Mouse (Mus musculus) embryonic stem cell, embryonic (primary cell): ENCODE measurements around the gene Slc25a39.

ENCODE experiments used
- CTCF ChIA-PET, 4 experiments: fragments of 300-600 bp in 2 of 4; fragments of 350-600 bp in 2 of 4; sonication (Branson Sonifier 250); formaldehyde crosslinking; loops; one replicate each; lab custom pipeline; 2022; ENCODE audit warnings: inconsistent platforms in 2 of 4; lab: Charles Lee
- POLR2A ChIA-PET, 4 experiments: fragments of 300-600 bp in 2 of 4; fragments of 350-600 bp in 2 of 4; sonication (Branson Sonifier 250); formaldehyde crosslinking; loops; one replicate each; lab custom pipeline; 2022; ENCODE audit warnings: antibody characterized with exemption in 4 of 4, inconsistent platforms in 1 of 4; lab: Charles Lee

Slc25a39 gene

GRCm38 (mm10) chr11:102411704-102412103, 4.0 kb upstream of the Slc25a39 start:
- ChIA-PET POLR2A (interaction anchor here (0.6 to 35.7 kb wide), 21 partner anchors 12 to 163 kb away, joined by 3 to 1349 read pairs (median 5); partner anchors contain the start of genes Grn (in 3 of the 4), Tmub2 (in 3 of the 4), Ubtf (in 2 of the 4) and BC030867 (in 1 of the 4)), CTCF (interaction anchor here (0.6 to 2.7 kb wide), 32 partner anchors 14 to 515 kb away, joined by 3 to 14 read pairs (median 4); partner anchors contain the start of genes Grn (in 2 of the 4), Atxn7l3 (in 1 of the 4), BC030867 (in 1 of the 4) and Tmub2 (in 1 of the 4))

- POLR2A ChIA-PET = interaction anchor here in 3 of 4 experiments (0.6 to 35.7 kb wide), 22 partner anchors 10 to 162 kb away, joined by 3 to 1349 read pairs (median 8); partner anchors contain the start of genes Tmub2 (in 3 of the 3), Ubtf (in 3 of the 3), Grn (in 2 of the 3) and Rundc3a (in 2 of the 3)
Observed at GRCm38 (mm10) chr11:102411061-102411460, 3.3 kb upstream of the Slc25a39 start.

GRCm38 (mm10) chr11:102410345-102410744, 2.6 kb upstream of the Slc25a39 start:
- ChIA-PET POLR2A (interaction anchor here (0.6 to 35.7 kb wide), 36 partner anchors 9 to 299 kb away, joined by 3 to 1349 read pairs (median 7); partner anchors contain the start of genes Grn (in 3 of the 4), Rundc3a (in 3 of the 4), Tmub2 (in 3 of the 4) and Ubtf (in 3 of the 4)), CTCF (interaction anchor here (0.6 to 4.5 kb wide), 20 partner anchors 20 to 162 kb away, joined by 3 to 62 read pairs (median 4); partner anchors contain the start of genes BC030867 (in 1 of the 4), Grn (in 1 of the 4) and Tmub2 (in 1 of the 4))

More at GRCm38 (mm10) chr11:102411061-102411460, 3.3 kb upstream of the Slc25a39 start:
- CTCF ChIA-PET = interaction anchor here (0.5 to 4.5 kb wide), 35 partner anchors 14 to 515 kb away, joined by 3 to 62 read pairs (median 5); partner anchors contain the start of genes Grn (in 2 of the 4), Atxn7l3 (in 1 of the 4) and Tmub2 (in 1 of the 4)

- CTCF ChIA-PET = interaction anchor here (0.6 to 4.5 kb wide), 18 partner anchors 21 to 166 kb away, joined by 3 to 62 read pairs (median 4); partner anchors contain the start of genes BC030867 (in 1 of the 4), Grn (in 1 of the 4) and Tmub2 (in 1 of the 4)
- POLR2A ChIA-PET = interaction anchor here (0.6 to 35.7 kb wide), 46 partner anchors 8 to 299 kb away, joined by 3 to 1349 read pairs (median 9); partner anchors contain the start of genes Grn (in 3 of the 4), Rundc3a (in 3 of the 4), Ubtf (in 3 of the 4) and Tmub2 (in 2 of the 4)
Observed at GRCm38 (mm10) chr11:102409795-102410330, 2.1 kb upstream of the Slc25a39 start.

DNA sequence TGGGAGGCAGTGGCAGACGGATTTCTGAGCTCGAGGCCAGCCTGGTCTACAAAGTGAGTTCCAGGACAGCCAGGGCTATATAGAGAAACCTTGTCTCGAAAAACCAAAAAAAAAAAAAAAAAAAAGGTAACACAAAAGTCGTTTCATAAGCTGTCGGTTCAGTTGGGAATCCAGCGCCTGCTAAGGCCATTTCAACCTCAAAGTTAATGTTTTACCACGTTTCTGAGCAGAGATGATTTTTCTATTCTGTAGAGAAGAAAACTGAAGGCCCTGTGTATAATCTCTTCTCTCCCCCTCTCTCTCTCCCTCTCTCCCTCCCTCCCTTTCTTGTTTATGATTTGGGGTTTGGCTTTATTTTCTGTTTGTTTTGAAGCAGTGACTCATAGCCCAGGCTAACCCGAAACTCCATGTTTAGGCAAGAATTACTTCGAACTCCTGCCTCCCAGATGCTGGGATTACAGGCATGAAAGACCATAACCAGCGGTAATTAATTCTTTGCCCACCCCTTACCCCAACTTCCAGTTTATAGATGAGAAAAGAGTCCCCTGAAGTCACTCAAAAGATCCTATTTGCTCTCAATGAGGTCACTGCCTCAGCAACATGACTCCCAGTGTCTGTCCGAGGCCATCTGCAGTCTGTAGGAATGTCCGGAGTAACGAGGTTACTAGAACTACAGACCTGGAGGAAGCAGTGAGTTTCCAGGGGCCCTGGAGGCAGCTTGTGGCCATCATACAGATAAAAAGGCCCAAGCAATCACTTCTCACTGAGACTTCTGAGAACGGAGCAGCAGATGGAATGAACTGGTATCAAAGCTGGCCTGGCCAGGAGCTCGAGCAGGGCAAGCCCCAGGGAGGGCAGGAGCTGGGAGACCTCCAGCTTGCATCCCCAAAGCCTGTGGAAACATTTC, 1.4 kb upstream of the Slc25a39 start:
- CTCF ChIA-PET = interaction anchor here (0.6 to 4.5 kb wide), 28 partner anchors 13 to 484 kb away, joined by 3 to 62 read pairs (median 6); partner anchors contain the start of genes BC030867 (in 2 of the 4), Grn (in 1 of the 4) and Tmub2 (in 1 of the 4)
- POLR2A ChIA-PET = interaction anchor here (0.5 to 35.7 kb wide), 140 partner anchors 8 to 724 kb away, joined by 3 to 1349 read pairs (median 10); partner anchors contain the start of genes Ubtf (in 4 of the 4), Asb16 (in 3 of the 4), BC030867 (in 3 of the 4) and Fam171a2 (in 3 of the 4)

DNA sequence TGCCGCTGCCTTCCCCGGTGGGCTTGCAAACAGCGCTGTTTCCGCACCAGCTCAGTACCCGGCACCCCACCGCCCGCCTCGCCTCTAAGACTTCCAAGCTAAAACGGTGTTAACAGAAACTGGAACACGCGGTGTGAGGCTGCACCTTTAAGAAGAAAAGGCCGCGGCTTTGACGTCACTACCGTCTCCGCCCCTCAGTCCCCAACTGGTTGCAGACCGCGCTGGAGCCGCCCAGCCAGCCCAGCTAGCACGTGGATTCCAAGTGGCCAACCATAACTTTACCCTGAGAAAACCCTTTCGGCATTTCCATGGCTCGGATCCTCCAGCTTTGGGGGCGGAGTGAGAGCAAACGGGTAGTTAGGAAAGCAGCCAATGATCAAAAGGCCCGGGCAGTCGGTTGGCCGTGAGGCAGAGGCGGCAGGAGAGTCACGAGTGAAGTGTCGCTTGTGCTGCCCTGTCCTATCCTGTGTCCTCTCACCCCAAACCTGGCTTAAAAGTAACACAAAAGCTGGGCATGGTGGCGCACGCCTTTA, 664 bp upstream of the Slc25a39 start:
- CTCF ChIA-PET = interaction anchor here (0.6 to 4.5 kb wide), 28 partner anchors 14 to 160 kb away, joined by 3 to 62 read pairs (median 4); partner anchors contain the start of genes BC030867 (in 2 of the 4), Grn (in 1 of the 4), Rundc3a (in 1 of the 4) and Tmub2 (in 1 of the 4)
- POLR2A ChIA-PET = interaction anchor here (0.6 to 35.7 kb wide), 151 partner anchors 8 to 726 kb away, joined by 3 to 1349 read pairs (median 8); partner anchors contain the start of genes Rundc3a (in 4 of the 4), Ubtf (in 4 of the 4), Asb16 (in 3 of the 4) and BC030867 (in 3 of the 4)

- POLR2A ChIA-PET = interaction anchor here (0.5 to 35.7 kb wide), 153 partner anchors 7 to 753 kb away, joined by 3 to 1349 read pairs (median 8); partner anchors contain the start of genes Grn (in 4 of the 4), Rundc3a (in 4 of the 4), Ubtf (in 4 of the 4) and Atxn7l3 (in 3 of the 4)
- CTCF ChIA-PET = interaction anchor here (0.5 to 4.5 kb wide), 22 partner anchors 12 to 225 kb away, joined by 3 to 62 read pairs (median 4); partner anchors contain the start of genes BC030867 (in 1 of the 4), Fam171a2 (in 1 of the 4), Fzd2 (in 1 of the 4) and Grn (in 1 of the 4)
Observed at GRCm38 (mm10) chr11:102406900-102407833, 579 bp downstream of the Slc25a39 start.

DNA sequence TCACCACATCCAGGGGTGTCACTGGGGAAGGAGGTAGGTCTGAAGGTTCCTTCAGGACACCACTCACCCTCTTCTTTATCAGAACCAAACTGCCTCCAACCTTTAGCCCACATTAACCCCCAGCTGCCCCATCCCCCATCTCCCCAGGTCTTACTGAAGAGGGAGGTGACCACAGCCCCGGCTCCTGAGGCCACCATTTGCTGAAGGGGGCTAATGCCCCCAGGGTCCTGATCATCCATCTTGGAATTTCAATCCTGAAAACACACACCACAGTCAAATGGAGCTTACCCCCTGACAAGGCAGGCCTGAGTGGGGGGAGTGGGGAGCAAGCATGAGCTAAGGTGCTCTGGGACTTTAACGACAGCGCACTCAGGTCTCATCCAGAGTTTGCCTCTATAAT, 1.3 kb downstream of the Slc25a39 start:
- POLR2A ChIA-PET = interaction anchor here (0.7 to 35.7 kb wide), 61 partner anchors 9 to 227 kb away, joined by 3 to 1349 read pairs (median 16); partner anchors contain the start of genes Ubtf (in 4 of the 4), BC030867 (in 3 of the 4), Rundc3a (in 3 of the 4) and Tmub2 (in 3 of the 4)
- CTCF ChIA-PET = interaction anchor here in 3 of 4 experiments (0.9 to 4.5 kb wide), 7 partner anchors 12 to 198 kb away, joined by 3 to 62 read pairs (median 9); partner anchors contain the start of genes BC030867 (in 1 of the 3), Fzd2 (in 1 of the 3) and Rundc3a (in 1 of the 3)

GRCm38 (mm10) chr11:102405544-102406285, 2.0 kb downstream of the Slc25a39 start:
- ChIA-PET POLR2A (interaction anchor here (0.5 to 35.7 kb wide), 36 partner anchors 8 to 618 kb away, joined by 3 to 1349 read pairs (median 24); partner anchors contain the start of genes Rundc3a (in 3 of the 4), Ubtf (in 3 of the 4), Grn (in 2 of the 4) and Asb16 (in 1 of the 4)), CTCF (interaction anchor here in 1 of 4 experiments (0.6 to 3.1 kb wide), 3 partner anchors 12 to 234 kb away, joined by 4 to 12 read pairs (median 5); partner anchors contain the start of gene Rundc3a)

GRCm38 (mm10) chr11:102404161-102405010, 3.4 kb downstream of the Slc25a39 start:
- POLR2A ChIA-PET = interaction anchor here (0.6 to 35.7 kb wide), 20 partner anchors 8 to 156 kb away, joined by 3 to 1349 read pairs (median 5); partner anchors contain the start of genes Rundc3a (in 3 of the 4), Ubtf (in 3 of the 4), BC030867 (in 1 of the 4) and Grn (in 1 of the 4)
- CTCF ChIA-PET = interaction anchor here in 3 of 4 experiments (0.6 to 1.2 kb wide), 3 partner anchors 10 to 96 kb away, joined by 3 to 5 read pairs (median 3); no protein-coding TSS in a partner anchor

DNA sequence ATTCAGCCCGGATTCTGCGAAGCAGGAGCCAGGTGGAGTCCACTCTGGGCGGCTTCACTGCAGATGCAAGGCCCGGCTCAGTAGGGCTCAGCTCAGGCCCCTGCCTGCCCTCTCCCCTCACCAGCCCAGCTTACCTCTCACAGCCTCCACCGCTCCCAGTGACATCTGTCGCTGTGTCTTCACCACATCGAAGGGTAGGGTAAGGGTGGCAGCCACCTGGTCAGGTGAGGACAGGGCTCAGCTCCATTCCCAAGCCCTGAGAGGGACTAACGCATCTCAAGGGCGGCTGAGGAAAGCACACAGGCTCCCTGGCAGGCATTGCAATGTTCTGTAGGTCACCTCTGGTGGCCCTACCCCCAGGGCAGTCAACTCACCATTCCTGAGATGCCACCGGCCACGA, 4.1 kb downstream of the Slc25a39 start:
- POLR2A ChIA-PET = interaction anchor here (0.6 to 35.7 kb wide), 16 partner anchors 7 to 128 kb away, joined by 3 to 1349 read pairs (median 4); partner anchors contain the start of genes Rundc3a (in 2 of the 4) and Ubtf (in 2 of the 4)
- CTCF ChIA-PET = interaction anchor here in 1 of 4 experiments (1.2 kb wide), 1 partner anchor 95 kb away, joined by 3 read pairs; no protein-coding TSS in a partner anchor

DNA sequence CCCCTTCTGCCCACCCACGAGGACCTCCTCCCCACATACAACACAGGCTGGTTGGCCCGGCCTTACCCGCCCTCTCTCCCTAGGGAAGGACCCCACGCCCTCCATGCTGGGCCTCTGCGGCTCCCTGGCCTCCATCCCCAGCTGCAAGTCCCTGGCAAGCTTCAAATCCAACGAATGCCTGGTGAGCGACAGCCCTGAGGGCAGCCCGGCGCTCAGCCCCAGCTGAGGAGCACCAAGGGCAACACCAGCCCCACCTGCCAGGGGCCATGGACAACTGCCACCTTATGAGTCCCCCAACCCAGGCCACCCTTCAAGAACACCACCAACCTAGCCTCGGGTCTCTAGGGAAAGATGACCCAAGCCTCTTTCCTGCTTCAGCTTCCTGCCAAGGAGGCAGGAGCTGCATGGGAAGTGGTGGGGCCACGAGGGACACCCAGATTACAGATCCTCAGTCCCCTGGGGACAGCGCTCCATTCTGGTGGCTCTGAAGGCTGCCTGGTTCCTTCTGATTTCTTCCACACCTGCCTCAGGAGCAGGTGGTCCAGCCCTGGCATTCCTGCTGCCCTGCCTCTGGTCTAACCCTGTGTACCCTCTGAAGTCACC, 5.7 kb downstream of the Slc25a39 start:
- ChIA-PET CTCF (interaction anchor here in 2 of 4 experiments (0.6 to 1.5 kb wide), 2 partner anchors 59 to 93 kb away, joined by 3 read pairs; no protein-coding TSS in a partner anchor), POLR2A (interaction anchor here (0.6 to 35.7 kb wide), 25 partner anchors 5 to 210 kb away, joined by 3 to 1349 read pairs (median 5); partner anchors contain the start of genes Rundc3a (in 2 of the 4), Tmub2 (in 2 of the 4) and Ubtf (in 2 of the 4))
